In genomic region chr11:43638486-43638885, GRCm38 (mm10) we compare ENCODE assay signal across 28 mouse cellular contexts. TPM values are rescaled to one million over a fixed set of nuclear protein-coding genes. Genes with fewer than 3 reads are reported as not detected.
"Had no signal": no experiment of that assay in that cellular context is flagged by ENCODE, and none has a peak within 500 bp of the region (broad histone marks: within the 10 kb centered on the region; RNA-seq: fewer than 3 reads in every experiment).

No protein-coding gene starts in this region.

- H3K4me2 ChIP-seq: heart, embryonic 11.5 days; heart, embryonic 13.5 days; heart, embryonic 15.5 days; hindbrain, embryonic 13.5 days; hindbrain, embryonic 15.5 days; kidney, embryonic 15.5 days; limb, embryonic 13.5 days; limb, embryonic 15.5 days had no signal

- H3K9me3 ChIP-seq: heart, embryonic 15.5 days; hindbrain, embryonic 13.5 days; hindbrain, embryonic 15.5 days; limb, embryonic 15.5 days had no signal

- H3K27ac ChIP-seq: heart, adult 2 months; heart, embryonic 13.5 days; heart, embryonic 15.5 days; hindbrain, embryonic 13.5 days; hindbrain, embryonic 15.5 days; hindbrain, postnatal 0 days; kidney, embryonic 15.5 days; limb, embryonic 13.5 days; limb, embryonic 15.5 days; liver, embryonic 14.5 days had no signal

- ATAC-seq: forebrain, postnatal 0 days; hindbrain, postnatal 0 days; intestine, embryonic 16.5 days had no signal

- H3K4me3 ChIP-seq: heart, adult 2 months; heart, embryonic 13.5 days; heart, embryonic 15.5 days; hindbrain, embryonic 13.5 days; hindbrain, embryonic 15.5 days; kidney, embryonic 15.5 days; limb, embryonic 13.5 days; limb, embryonic 15.5 days had no signal

- H3K36me3 ChIP-seq: heart, embryonic 13.5 days; heart, embryonic 15.5 days; hindbrain, embryonic 13.5 days; hindbrain, embryonic 15.5 days; kidney, embryonic 15.5 days; limb, embryonic 13.5 days; limb, embryonic 15.5 days had no signal

- H3K9ac ChIP-seq: forebrain, postnatal 0 days; heart, embryonic 13.5 days; heart, embryonic 15.5 days; hindbrain, embryonic 13.5 days; hindbrain, embryonic 15.5 days; kidney, embryonic 15.5 days; limb, embryonic 13.5 days; limb, embryonic 15.5 days; liver, embryonic 14.5 days had no signal

- H3K27me3 ChIP-seq: heart, embryonic 13.5 days; heart, embryonic 15.5 days; hindbrain, embryonic 13.5 days; hindbrain, embryonic 15.5 days; kidney, embryonic 15.5 days; limb, embryonic 13.5 days; limb, embryonic 15.5 days had no signal

- DNase-seq: forebrain, postnatal 0 days; gastrocnemius, postnatal 14 days; gastrocnemius, postnatal 36 days; heart, adult 11 months; heart, adult 2 months; heart, postnatal 14 days; heart, postnatal 36 days; kidney, adult 11 months; kidney, postnatal 10 days; layer of hippocampus, adult 9-11 months; layer of hippocampus, postnatal 36 days; left cerebral cortex, postnatal 4 days; lung, adult 18-20 months had no signal

RNA-seq across cellular contexts. Expression of gene Fabp6, which starts 37.1 kb away (rescaled TPM):
- polyA plus RNA-seq: forebrain, postnatal 0 days; gonadal fat pad, adult 2 months; heart, adult 2 months; heart, embryonic 11.5 days; heart, embryonic 13.5 days; heart, embryonic 15.5 days; heart, postnatal 0 days; hindbrain, embryonic 11.5 days; hindbrain, embryonic 13.5 days; hindbrain, embryonic 15.5 days; hindbrain, postnatal 0 days; kidney, embryonic 15.5 days; limb, embryonic 11.5 days; limb, embryonic 13.5 days; liver, embryonic 14.5 days had no signal
